Mouse (Mus musculus): ENCODE data around the gene 2810004N23Rik.

- TF ChIP-seq POLR2A (IDR thresholded peaks at IDR 0.05; ENCODE audit: borderline replicate concordance, control insufficient read depth, low read depth, low read length): no peak
- no peak for TF ChIP-seq CTCF (IDR thresholded peaks at IDR 0.05; ENCODE audit: control insufficient read depth, insufficient read depth, low read length)
These were observed 25.0 kb downstream of the 2810004N23Rik start for GRCm38 (mm10) chr8:124837956-124838355.

Measured in bone marrow, adult 2 months (tissue).